Mouse (Mus musculus) lung, adult 2 months (tissue): Measurements from ENCODE around the gene Hs6st2.

ENCODE experiments used
- CTCF ChIP-seq: fragments of 200-500 bp; IDR thresholded peaks from 2 replicates; pipeline ENCODE4 v1.5.1; 2011; ENCODE audit warnings: mild to moderate bottlenecking, low read length, control low read depth; ENCODE audit not compliant: insufficient read depth
- POLR2A ChIP-seq: fragments of 200-500 bp; IDR thresholded peaks from 2 replicates; pipeline ENCODE4 v1.6.1; 2011; ENCODE audit warnings: low read depth, mild to moderate bottlenecking, control low read depth, low read length, borderline replicate concordance; ENCODE audit errors: extremely low read depth

DNA sequence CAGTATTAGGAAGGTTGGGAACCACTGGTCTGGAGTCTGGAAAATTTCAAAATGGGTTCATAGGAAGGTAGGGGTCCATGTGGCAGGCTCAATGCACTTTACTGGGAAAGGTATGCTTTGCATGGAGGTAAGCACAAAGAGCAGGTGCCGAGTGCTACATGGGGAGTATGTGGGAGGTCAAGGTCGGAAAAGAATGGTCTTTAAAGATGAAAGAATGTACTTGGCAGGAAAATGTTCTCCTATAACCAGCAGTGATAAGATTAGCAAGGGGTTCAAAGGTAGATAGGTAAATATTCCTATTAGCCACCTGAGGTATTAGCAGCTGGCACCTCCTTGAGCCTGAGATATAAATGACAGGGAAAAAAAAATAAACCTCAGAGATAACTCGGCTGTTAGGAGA is 338.1 kb downstream of the Hs6st2 start:
- TF ChIP-seq CTCF (no peak), POLR2A (no peak)
